Mouse (Mus musculus) lung, adult 18-20 months (tissue): ENCODE results near the gene Fam69b.

Source experiments
- DNase-seq, 2 experiments: peaks; one replicate each; pipeline ENCODE4 v3.0.0; 2022; ENCODE audit warnings: mixed read lengths in 2 of 2

Gene Fam69b

GRCm38 (mm10) chr2:26599965-26600364, 28.3 kb upstream of the Fam69b start:
- no peak for DNase-seq

GRCm38 (mm10) chr2:26600664-26601063, 27.6 kb upstream of the Fam69b start:
- no peak for DNase-seq

- no peak for DNase-seq
These were observed 26.7 kb upstream of the Fam69b start for GRCm38 (mm10) chr2:26601595-26601994.

- no peak for DNase-seq
These were observed 25.6 kb upstream of the Fam69b start for GRCm38 (mm10) chr2:26602631-26603030.

GRCm38 (mm10) chr2:26603159-26603558, 25.1 kb upstream of the Fam69b start:
- no peak for DNase-seq

GRCm38 (mm10) chr2:26603720-26604671, 24.3 kb upstream of the Fam69b start, which contains the start of gene Agpat2:
Gene Agpat2, minus strand, starts transcription at chr2:26604417.
- peak; percentile 89 to 94 for DNase-seq

- no peak for DNase-seq
These were observed 22.9 kb upstream of the Fam69b start for GRCm38 (mm10) chr2:26605331-26605730.

- no peak for DNase-seq
These were observed 21.7 kb upstream of the Fam69b start for GRCm38 (mm10) chr2:26606579-26606978.

- peak; percentile 62 to 80 for DNase-seq
These were observed 21.0 kb upstream of the Fam69b start for GRCm38 (mm10) chr2:26607056-26607910.

- DNase-seq = no peak
These were observed 19.5 kb upstream of the Fam69b start for GRCm38 (mm10) chr2:26608781-26609180.

- DNase-seq = no peak
These were observed 19.0 kb upstream of the Fam69b start for GRCm38 (mm10) chr2:26609261-26609661.

GRCm38 (mm10) chr2:26610526-26610925, 17.7 kb upstream of the Fam69b start:
- DNase-seq = no peak

GRCm38 (mm10) chr2:26611054-26611453, 17.2 kb upstream of the Fam69b start:
- DNase-seq = no peak

- DNase-seq = no peak
These were observed 16.4 kb upstream of the Fam69b start for GRCm38 (mm10) chr2:26611896-26612295.

- no peak for DNase-seq
These were observed 13.4 kb upstream of the Fam69b start for GRCm38 (mm10) chr2:26614903-26615302.

GRCm38 (mm10) chr2:26615459-26616124, 12.7 kb upstream of the Fam69b start:
- DNase-seq = no peak

GRCm38 (mm10) chr2:26617331-26617730, 10.9 kb upstream of the Fam69b start:
- no peak for DNase-seq

- DNase-seq = no peak
These were observed 10.3 kb upstream of the Fam69b start for GRCm38 (mm10) chr2:26617928-26618327.

GRCm38 (mm10) chr2:26621246-26621645, 7.0 kb upstream of the Fam69b start:
- no peak for DNase-seq

- no peak for DNase-seq
These were observed 5.3 kb upstream of the Fam69b start for GRCm38 (mm10) chr2:26622984-26623383.

- DNase-seq = no peak
These were observed 2.8 kb upstream of the Fam69b start for GRCm38 (mm10) chr2:26625419-26625818.

GRCm38 (mm10) chr2:26626081-26626480, 2.2 kb upstream of the Fam69b start:
- peak; percentile 42 to 65 for DNase-seq
